Mouse (Mus musculus): ENCODE data around the gene Dis3. TPM values are rescaled to one million over a fixed set of nuclear protein-coding genes. Genes with fewer than 3 reads are reported as not detected.
A peak's percentile ranks its signal among the peaks of the same experiment; 100 is the strongest.

The Dis3 gene
- polyA plus RNA-seq, 1 experiment from 2014 or later, result 36.4 TPM

DNA sequence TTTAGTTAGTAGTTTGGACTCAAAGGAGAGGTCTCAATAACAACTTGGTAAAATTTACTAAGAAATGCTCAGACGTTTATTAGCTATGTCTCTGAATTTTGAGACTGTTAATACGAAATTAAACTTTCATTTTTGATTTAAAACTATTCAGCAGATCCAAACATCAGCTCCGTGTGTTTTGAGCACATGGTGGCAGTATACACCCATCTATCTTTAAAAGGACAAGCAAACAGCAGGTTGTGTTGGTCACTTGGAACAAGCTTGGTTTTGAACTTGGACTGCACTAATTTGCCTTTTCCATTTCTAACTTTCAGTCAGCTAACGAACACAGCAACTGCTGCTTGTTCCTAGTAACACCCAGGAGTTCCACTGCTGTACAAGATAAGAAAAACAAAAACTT, 18.0 kb upstream of the Dis3 start:
- 83% methylated on average over 4 of the region's 4 CpGs for WGBS
- no peak for ATAC-seq (ENCODE audit: low FRiP score)
- Histone ChIP-seq H3K9ac (no peak overlapping the region), H3K36me3 (peaks cover 39% of the 10 kb centered on the region), H3K27ac (no peak overlapping the region), H3K4me1 (no peaks in the 10 kb centered on the region), H3K4me3 (no peak overlapping the region), H3K27me3 (no peaks in the 10 kb centered on the region), H3K4me2 (replicated peaks) (no peak overlapping the region), H3K9me3 (replicated peaks) (no peaks in the 10 kb centered on the region)

DNA sequence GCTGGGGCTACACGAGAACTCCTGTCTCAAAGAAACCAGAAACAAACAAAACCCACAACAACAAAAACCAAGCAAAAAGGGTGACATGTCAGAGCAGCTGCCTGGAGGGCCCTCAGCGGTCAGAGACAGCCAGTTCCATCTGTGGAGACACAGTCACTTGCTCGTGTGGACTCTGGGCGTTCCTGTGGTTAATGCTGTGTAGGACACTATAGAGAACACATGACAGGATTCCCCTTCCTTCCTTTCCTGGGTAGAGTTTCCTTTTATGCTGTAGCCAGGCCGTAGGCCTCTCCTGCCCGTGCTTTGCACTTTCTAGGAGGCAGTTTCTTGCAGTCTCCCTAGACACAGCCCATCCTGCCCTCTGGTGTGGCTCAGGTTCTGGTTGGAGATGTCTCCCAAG, 9.2 kb upstream of the Dis3 start:
- H3K27me3 ChIP-seq, result no peaks in the 10 kb centered on the region

DNA sequence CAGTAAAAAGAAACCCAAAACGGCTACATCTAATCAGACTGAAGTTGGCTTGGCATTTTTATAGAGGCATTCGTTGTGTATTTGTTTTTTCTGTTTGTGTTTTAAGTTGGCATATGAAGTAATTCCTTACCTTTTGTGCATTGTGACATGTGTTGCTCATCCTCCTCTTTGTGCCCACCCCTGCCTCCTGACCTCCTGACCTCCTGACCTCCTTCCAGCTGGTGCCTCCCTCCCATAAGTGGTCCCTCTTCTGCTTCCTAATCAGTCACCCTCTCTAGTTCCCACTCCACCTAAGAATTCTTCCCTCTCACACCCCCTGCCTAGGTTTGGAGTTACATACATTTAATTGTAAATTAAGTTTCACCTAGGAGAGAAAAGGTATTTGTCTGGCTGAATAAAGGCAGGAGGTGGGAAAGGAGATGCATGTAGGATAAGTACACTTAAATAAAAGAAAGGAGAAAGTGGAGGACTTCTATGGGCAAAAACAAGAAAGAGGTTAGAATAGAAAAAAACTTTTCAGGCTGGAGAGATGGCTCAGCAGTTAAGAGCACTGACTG, 8.1 kb upstream of the Dis3 start:
- Histone ChIP-seq H3K4me3 (no peak overlapping the region), H3K9me3 (replicated peaks) (no peaks in the 10 kb centered on the region), H3K27ac (no peak overlapping the region), H3K4me1 (no peaks in the 10 kb centered on the region), H3K36me3 (peaks cover 61% of the 10 kb centered on the region), H3K27me3 (no peaks in the 10 kb centered on the region), H3K4me2 (replicated peaks) (no peak overlapping the region), H3K9ac (no peak overlapping the region)
- WGBS, result 75% methylated on average over 2 of the region's 2 CpGs
- ATAC-seq (ENCODE audit: low FRiP score), result no peak

More for the DNA sequence above, 9.2 kb upstream of the Dis3 start:
- H3K4me2 ChIP-seq (replicated peaks), result no peak overlapping the region
- H3K9ac ChIP-seq, result no peak overlapping the region
- no peak overlapping the region for H3K27ac ChIP-seq
- H3K4me1 ChIP-seq, result no peaks in the 10 kb centered on the region
- peaks cover 58% of the 10 kb centered on the region for H3K36me3 ChIP-seq
- H3K4me3 ChIP-seq, result no peak overlapping the region
- WGBS, result 90% methylated on average over 6 of the region's 6 CpGs
- ATAC-seq (ENCODE audit: low FRiP score), result no peak
- no peaks in the 10 kb centered on the region for H3K9me3 ChIP-seq (replicated peaks)

DNA sequence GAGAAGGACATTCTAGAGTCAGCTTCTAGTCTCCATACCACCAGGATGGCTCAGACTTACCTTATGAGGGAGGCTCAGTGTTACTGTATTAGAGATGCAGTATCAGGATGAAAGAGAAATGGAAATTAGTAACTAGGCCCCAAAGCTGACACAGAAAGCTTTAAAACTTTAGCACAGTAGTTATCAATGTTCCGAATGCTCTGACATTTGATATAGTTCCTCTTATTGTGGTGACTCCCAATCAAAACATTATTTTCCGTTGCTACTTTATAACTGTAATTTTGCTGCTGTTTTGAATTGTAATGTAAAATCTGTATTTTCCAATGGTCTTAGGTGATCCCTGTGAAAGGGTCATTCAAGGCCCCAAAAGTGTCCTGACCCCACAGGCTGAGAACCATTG, 7.1 kb upstream of the Dis3 start:
- H3K4me1 ChIP-seq, result no peaks in the 10 kb centered on the region
- H3K9ac ChIP-seq, result no peak overlapping the region
- no peaks in the 10 kb centered on the region for H3K9me3 ChIP-seq (replicated peaks)
- no peaks in the 10 kb centered on the region for H3K27me3 ChIP-seq
- no peak for ATAC-seq (ENCODE audit: low FRiP score)
- no peak overlapping the region for H3K4me2 ChIP-seq (replicated peaks)
- no peak overlapping the region for H3K4me3 ChIP-seq
- H3K27ac ChIP-seq, result no peak overlapping the region
- 92% methylated on average over 2 of the region's 2 CpGs for WGBS
- peaks cover 59% of the 10 kb centered on the region for H3K36me3 ChIP-seq

DNA sequence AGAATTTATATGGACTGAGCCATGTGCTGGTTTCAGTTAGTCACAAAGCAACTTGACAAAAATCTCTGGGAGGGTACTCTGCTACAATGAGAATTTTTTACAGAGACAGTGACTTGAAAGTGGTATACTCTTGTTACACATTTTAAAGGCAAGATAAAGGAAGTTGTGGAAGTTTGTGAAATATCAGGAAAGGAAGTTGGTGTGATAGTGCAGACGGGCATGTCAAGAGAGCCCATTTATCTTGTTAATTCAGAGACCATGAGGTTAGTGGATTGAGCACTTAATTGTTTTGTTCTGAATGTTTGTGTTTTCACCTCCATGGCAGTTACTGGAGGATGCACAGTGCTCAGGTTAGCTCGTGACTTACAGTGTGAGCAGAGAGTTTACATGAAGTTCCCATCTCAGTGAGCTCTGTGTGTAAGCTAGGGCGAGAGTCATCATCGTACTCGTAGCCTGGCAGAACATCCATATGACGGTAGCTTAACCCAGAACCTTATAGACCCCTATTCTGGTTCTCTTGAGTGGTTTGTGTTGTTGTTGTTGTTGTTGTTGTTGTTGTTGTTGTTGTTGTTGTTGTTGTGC, 5.1 kb upstream of the Dis3 start:
- H3K27ac ChIP-seq, result no peak overlapping the region
- H3K4me2 ChIP-seq (replicated peaks), result no peak overlapping the region
- WGBS, result 92% methylated on average over 6 of the region's 6 CpGs
- peaks cover 6% of the 10 kb centered on the region for H3K4me1 ChIP-seq
- H3K9ac ChIP-seq, result no peak overlapping the region
- H3K36me3 ChIP-seq, result peaks cover 53% of the 10 kb centered on the region
- no peaks in the 10 kb centered on the region for H3K27me3 ChIP-seq
- H3K9me3 ChIP-seq (replicated peaks), result no peaks in the 10 kb centered on the region
- no peak overlapping the region for H3K4me3 ChIP-seq
- no peak for ATAC-seq (ENCODE audit: low FRiP score)

DNA sequence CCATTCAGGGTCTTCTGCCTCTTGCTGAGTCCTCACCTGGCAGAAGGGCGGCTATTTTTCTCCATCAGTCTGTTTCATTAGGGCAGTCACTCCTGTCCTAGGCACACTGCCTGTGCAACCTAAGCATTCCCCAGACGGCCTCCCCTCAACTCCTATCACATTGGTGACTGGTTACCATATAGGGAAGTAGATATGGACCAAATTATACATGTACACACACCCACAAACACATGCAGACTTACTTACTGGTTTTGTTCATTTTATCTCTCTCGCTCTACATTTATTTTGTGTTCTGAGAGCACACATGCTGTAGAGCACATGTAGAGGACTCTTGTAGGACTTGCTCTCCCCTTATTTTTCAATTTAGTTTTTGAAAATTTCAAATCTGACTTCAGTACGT, 3.5 kb upstream of the Dis3 start:
- Histone ChIP-seq H3K9ac (no peak overlapping the region), H3K36me3 (peaks cover 40% of the 10 kb centered on the region), H3K4me3 (no peak overlapping the region), H3K4me1 (peaks cover 14% of the 10 kb centered on the region), H3K4me2 (replicated peaks) (no peak overlapping the region), H3K9me3 (replicated peaks) (no peaks in the 10 kb centered on the region), H3K27ac (no peak overlapping the region), H3K27me3 (no peaks in the 10 kb centered on the region)
- no peak for ATAC-seq (ENCODE audit: low FRiP score)
- WGBS, result 90% methylated on average over 4 of the region's 4 CpGs

DNA sequence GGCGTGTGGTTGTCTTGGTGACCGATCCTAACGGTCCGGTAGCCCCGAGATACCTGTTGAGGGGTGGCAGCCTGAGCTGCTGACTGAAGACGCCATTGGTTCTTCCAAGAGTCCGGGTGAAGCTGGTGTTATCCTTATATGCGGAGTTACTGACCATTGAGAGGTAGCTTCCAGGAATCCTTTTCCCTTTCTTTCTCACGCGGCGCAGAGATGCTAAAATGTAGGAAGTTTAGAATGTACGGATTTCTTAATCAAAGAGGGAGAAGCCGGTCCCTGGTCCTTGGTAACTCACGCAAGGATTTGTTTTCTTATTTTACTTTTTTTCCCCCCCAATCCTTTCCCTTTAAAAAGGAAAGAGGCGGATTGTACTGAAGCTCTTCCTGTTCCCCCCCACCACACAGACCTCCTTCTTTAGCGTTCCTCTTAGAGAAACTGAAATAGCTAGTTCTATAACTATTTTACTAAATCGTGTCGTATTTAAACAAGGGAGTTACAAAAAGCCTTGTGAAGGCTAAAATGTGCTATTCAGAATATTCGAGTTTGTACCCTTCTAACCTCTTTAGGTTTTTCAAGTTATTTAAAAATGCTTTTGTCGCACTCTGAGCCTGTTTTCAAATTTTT, 507 bp upstream of the Dis3 start:
- peaks cover 46% of the 10 kb centered on the region for H3K36me3 ChIP-seq
- 7% methylated on average over 20 of the region's 20 CpGs for WGBS
- ATAC-seq (ENCODE audit: low FRiP score), result no peak

DNA sequence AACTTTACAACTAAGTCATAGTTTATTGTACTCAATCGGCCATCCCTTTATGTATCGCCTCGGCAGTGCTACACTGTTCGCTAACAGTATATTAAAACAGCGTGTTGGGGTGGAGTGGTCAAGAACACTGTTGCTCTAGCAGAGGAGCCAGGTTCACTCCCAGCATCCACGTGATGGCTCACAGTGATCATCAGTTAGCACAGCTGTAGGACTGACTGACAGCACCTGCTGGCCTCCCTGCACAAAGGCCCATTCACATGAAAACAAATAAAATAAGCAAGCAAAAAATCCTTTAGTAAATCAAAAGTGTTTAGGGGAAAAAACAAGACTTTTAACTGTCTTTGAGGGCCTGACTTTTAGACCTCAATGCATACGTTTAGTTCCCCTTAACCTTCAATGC, 10.6 kb downstream of the Dis3 start:
- Histone ChIP-seq H3K4me1 (no peaks in the 10 kb centered on the region), H3K36me3 (peaks cover 54% of the 10 kb centered on the region), H3K9ac (no peak overlapping the region), H3K4me2 (replicated peaks) (no peak overlapping the region), H3K9me3 (replicated peaks) (no peaks in the 10 kb centered on the region), H3K27ac (no peak overlapping the region), H3K4me3 (no peak overlapping the region), H3K27me3 (no peaks in the 10 kb centered on the region)
- ATAC-seq (ENCODE audit: low FRiP score), result no peak
- 96% methylated on average over 7 of the region's 7 CpGs for WGBS

More for the DNA sequence above, 507 bp upstream of the Dis3 start:
- H3K9ac ChIP-seq, result peak overlapping the region; percentile 62
- H3K27ac ChIP-seq, result no peak overlapping the region
- H3K4me2 ChIP-seq (replicated peaks), result peak overlapping the region; percentile 75
- H3K4me3 ChIP-seq, result peak overlapping the region; percentile 95
- no peaks in the 10 kb centered on the region for H3K27me3 ChIP-seq
- H3K9me3 ChIP-seq (replicated peaks), result no peaks in the 10 kb centered on the region
- peaks cover 14% of the 10 kb centered on the region for H3K4me1 ChIP-seq

DNA sequence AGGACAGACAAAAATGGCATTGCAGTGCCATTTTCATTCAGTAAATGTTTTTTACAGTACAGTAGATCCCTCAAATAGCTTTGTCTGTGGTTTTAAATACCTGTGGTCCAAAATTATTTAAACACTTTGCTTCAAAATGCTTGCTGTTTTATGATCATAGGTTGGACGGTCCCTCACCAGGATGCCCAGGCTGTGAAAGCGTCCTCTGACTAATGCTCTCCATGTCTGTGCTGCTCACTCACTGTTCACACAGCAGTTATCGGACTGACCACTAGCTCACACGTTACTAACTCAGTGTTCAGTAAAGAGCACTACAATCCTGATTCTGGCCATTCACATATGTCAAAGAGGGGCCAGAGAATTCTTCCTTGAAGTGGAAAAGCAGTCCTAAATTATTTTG, 28.4 kb downstream of the Dis3 start:
- 94% methylated on average over 4 of the region's 4 CpGs for WGBS
- H3K9ac ChIP-seq, result no peak overlapping the region
- H3K36me3 ChIP-seq, result peaks cover 37% of the 10 kb centered on the region
- H3K27me3 ChIP-seq, result no peaks in the 10 kb centered on the region
- H3K27ac ChIP-seq, result no peak overlapping the region
- no peaks in the 10 kb centered on the region for H3K9me3 ChIP-seq (replicated peaks)
- H3K4me1 ChIP-seq, result no peaks in the 10 kb centered on the region
- H3K4me2 ChIP-seq (replicated peaks), result no peak overlapping the region
- no peak overlapping the region for H3K4me3 ChIP-seq
- ATAC-seq (ENCODE audit: low FRiP score), result no peak

DNA sequence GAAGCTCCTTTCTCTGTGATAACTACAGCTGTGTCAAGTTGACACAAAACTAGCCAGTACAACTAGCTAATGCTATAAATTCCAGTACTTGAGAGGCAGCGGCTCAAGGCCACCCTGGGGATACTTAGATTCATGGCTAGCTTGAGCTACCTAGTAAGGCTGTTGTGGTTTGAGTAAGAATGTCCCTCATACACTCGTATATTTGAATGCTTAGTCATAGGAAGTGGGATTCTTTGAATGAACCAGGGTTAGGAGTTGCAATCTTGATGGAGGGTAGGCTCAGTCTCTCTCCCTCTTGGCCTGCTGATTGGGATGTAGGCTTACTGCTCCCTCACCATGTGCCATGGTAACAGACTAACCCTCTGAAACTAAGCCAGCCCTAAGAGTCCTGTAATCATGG, 36.5 kb downstream of the Dis3 start:
- 92% methylated on average over 2 of the region's 2 CpGs for WGBS
- ATAC-seq (ENCODE audit: low FRiP score), result no peak
- H3K9me3 ChIP-seq (replicated peaks), result no peaks in the 10 kb centered on the region

DNA sequence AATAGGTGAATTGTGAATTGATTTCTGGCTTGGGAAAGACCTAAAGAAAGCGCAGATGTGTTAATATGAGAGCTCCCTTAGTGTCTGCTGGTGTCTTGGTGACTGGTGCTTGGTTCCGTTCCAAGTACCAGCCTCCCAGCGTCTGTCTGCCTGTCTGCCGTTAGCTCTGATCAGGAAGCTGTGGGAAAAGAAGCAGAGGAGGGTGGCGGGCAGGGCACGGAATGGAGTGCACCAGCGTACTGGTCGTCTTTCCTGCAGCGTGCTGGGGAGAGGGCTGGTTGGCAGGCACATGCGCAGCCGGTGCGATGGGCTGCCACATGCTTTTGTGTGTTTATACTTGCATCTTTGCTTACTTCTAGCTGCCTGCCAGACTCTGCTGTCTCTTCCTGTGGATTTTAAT, 39.0 kb downstream of the Dis3 start:
- no peak overlapping the region for H3K4me3 ChIP-seq
- no peaks in the 10 kb centered on the region for H3K27me3 ChIP-seq
- H3K27ac ChIP-seq, result no peak overlapping the region
- peaks cover 43% of the 10 kb centered on the region for H3K36me3 ChIP-seq
- no peak for ATAC-seq (ENCODE audit: low FRiP score)
- 95% methylated on average over 12 of the region's 12 CpGs for WGBS
- H3K9ac ChIP-seq, result no peak overlapping the region
- H3K4me2 ChIP-seq (replicated peaks), result no peak overlapping the region
- H3K9me3 ChIP-seq (replicated peaks), result no peaks in the 10 kb centered on the region
- no peaks in the 10 kb centered on the region for H3K4me1 ChIP-seq

More for the DNA sequence above, 36.5 kb downstream of the Dis3 start:
- Histone ChIP-seq H3K27ac (no peak overlapping the region), H3K4me3 (no peak overlapping the region), H3K4me2 (replicated peaks) (no peak overlapping the region), H3K9ac (no peak overlapping the region), H3K36me3 (peaks cover 40% of the 10 kb centered on the region), H3K27me3 (no peaks in the 10 kb centered on the region), H3K4me1 (no peaks in the 10 kb centered on the region)

DNA sequence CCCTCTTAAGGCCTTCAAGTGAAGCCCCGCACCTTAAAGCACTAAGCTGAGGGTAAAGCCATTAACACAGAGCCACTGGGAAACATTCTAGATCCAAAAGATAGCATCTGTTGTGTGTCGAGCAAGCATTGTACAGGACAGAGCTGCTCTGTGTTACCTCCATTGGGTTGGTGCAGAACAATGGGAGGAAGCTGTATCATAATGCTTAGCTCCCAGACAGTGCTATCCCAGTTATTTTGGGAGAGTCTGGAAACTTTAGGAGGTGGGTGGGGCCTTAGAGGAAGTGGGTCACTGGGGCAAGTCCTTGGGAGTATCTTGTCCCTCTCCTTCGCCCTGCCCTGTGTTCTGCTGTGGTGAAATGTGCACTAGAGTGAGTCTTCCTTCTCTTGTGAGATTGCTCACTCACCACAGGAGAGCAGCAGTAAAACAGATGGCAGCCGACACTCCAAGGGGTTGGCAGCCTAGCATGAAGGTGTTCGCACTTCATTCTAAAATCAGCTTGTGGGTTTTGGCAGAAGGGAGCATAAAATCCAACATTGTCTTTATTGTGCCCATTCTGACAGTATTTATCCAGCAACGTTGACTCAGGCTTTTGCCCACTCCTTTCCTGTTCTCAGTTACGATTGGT, 40.5 kb downstream of the Dis3 start:
- Histone ChIP-seq H3K4me1 (no peaks in the 10 kb centered on the region), H3K36me3 (peaks cover 36% of the 10 kb centered on the region), H3K9me3 (replicated peaks) (no peaks in the 10 kb centered on the region), H3K4me3 (no peak overlapping the region), H3K9ac (no peak overlapping the region), H3K27ac (no peak overlapping the region), H3K27me3 (no peaks in the 10 kb centered on the region), H3K4me2 (replicated peaks) (no peak overlapping the region)
- no peak for ATAC-seq (ENCODE audit: low FRiP score)
- 92% methylated on average over 7 of the region's 7 CpGs for WGBS
